Mouse (Mus musculus) pancreas, adult 10 weeks (tissue): ENCODE data around the gene Gabrq. TPM values are rescaled to one million over a fixed set of nuclear protein-coding genes. Genes with fewer than 3 reads are reported as not detected.

Experiments
- polyA plus RNA-seq: library from polyadenylated mRNA; stranded (reverse); fragments of 350-450 nt; fragmentation: Illumina TruSeq; extraction: RNeasy Lipid Tissue Mini Kit (QIAGEN cat#74804); gene quantifications from one replicate; pipeline ENCODE4 v1.2.3, GENCODE M21; 2015; ENCODE audit warnings: low read depth, low replicate concordance; ENCODE audit not compliant: insufficient read depth

Gabrq gene
- 0.37 TPM for polyA plus RNA-seq

GRCm38 (mm10) chrX:72824776-72825588 is at the start of gene Gabrq:
TSS of gene Gabrq (plus strand) at chrX:72825178.

Other genes starting within 250 kb of the Gabrq start
- 5.2 TPM for gene Gabra3, start 168.3 kb upstream of the Gabrq start, polyA plus RNA-seq
- 8.8 TPM for gene Cetn2, start 93.2 kb downstream of the Gabrq start, polyA plus RNA-seq
- gene Nsdhl, start 93.4 kb downstream of the Gabrq start, polyA plus RNA-seq, result 3.2 TPM
- gene Zfp185, start 162.2 kb downstream of the Gabrq start, polyA plus RNA-seq, result 4.1 TPM
- not detected for gene Pnma5, start 211.9 kb downstream of the Gabrq start, polyA plus RNA-seq
- not detected for gene Pnma3, start 239.6 kb downstream of the Gabrq start, polyA plus RNA-seq